Mouse (Mus musculus): Measurements from ENCODE around the gene Acsl5. TPM values are rescaled to one million over a fixed set of nuclear protein-coding genes. Genes with fewer than 3 reads are reported as not detected.

Acsl5 gene
- polyA plus RNA-seq, 1 experiment = not detected

GRCm38 (mm10) chr19:55319521-55319920 is 67.8 kb downstream of the Acsl5 start:
- H3K4me3 ChIP-seq (ENCODE audit: insufficient read depth, low read depth, low read length) = no peak overlapping the region
- TF ChIP-seq POLR2A (IDR thresholded peaks at IDR 0.05; ENCODE audit: insufficient read depth, low read depth, low read length) (no peak), CTCF (IDR thresholded peaks at IDR 0.05; ENCODE audit: insufficient read depth, low read depth, low read length) (no peak)
- no peak overlapping the region for H3K27ac ChIP-seq (ENCODE audit: insufficient read depth, low read depth, low read length)
- H3K4me1 ChIP-seq (ENCODE audit: control insufficient read depth, insufficient read depth, low read length) = peaks cover 2% of the 10 kb centered on the region; the same call in 1 of the 2 replicates
- WGBS = 27% methylated on average over 5 of the region's 5 CpGs

- H3K27ac ChIP-seq (ENCODE audit: insufficient read depth, low read depth, low read length) = no peak overlapping the region
- no peak for TF ChIP-seq CTCF (IDR thresholded peaks at IDR 0.05; ENCODE audit: insufficient read depth, low read depth, low read length)
- no peak for TF ChIP-seq POLR2A (IDR thresholded peaks at IDR 0.05; ENCODE audit: insufficient read depth, low read depth, low read length)
- WGBS = 94% methylated on average over 8 of the region's 8 CpGs
- no peak overlapping the region for H3K4me3 ChIP-seq (ENCODE audit: insufficient read depth, low read depth, low read length)
- peaks cover 2% of the 10 kb centered on the region; the same call in 1 of the 2 replicates for H3K4me1 ChIP-seq (ENCODE audit: control insufficient read depth, insufficient read depth, low read length)
Observed at GRCm38 (mm10) chr19:55322604-55323003, 70.9 kb downstream of the Acsl5 start.

- TF ChIP-seq CTCF (IDR thresholded peaks at IDR 0.05; ENCODE audit: insufficient read depth, low read depth, low read length) (no peak), POLR2A (IDR thresholded peaks at IDR 0.05; ENCODE audit: insufficient read depth, low read depth, low read length) (no peak)
- no peak overlapping the region for H3K4me3 ChIP-seq (ENCODE audit: insufficient read depth, low read depth, low read length)
- H3K4me1 ChIP-seq (ENCODE audit: control insufficient read depth, insufficient read depth, low read length) = no peaks in the 10 kb centered on the region
- WGBS = 86% methylated on average over 4 of the region's 4 CpGs
- H3K27ac ChIP-seq (ENCODE audit: insufficient read depth, low read depth, low read length) = no peak overlapping the region
Observed at GRCm38 (mm10) chr19:55327510-55327909, 75.8 kb downstream of the Acsl5 start.

GRCm38 (mm10) chr19:55331776-55332175 is 80.0 kb downstream of the Acsl5 start:
- H3K4me1 ChIP-seq (ENCODE audit: control insufficient read depth, insufficient read depth, low read length) = no peaks in the 10 kb centered on the region
- no peak overlapping the region for H3K4me3 ChIP-seq (ENCODE audit: insufficient read depth, low read depth, low read length)
- WGBS = 92% methylated on average over 5 of the region's 5 CpGs
- H3K27ac ChIP-seq (ENCODE audit: insufficient read depth, low read depth, low read length) = no peak overlapping the region
- TF ChIP-seq POLR2A (IDR thresholded peaks at IDR 0.05; ENCODE audit: insufficient read depth, low read depth, low read length) (no peak), CTCF (IDR thresholded peaks at IDR 0.05; ENCODE audit: insufficient read depth, low read depth, low read length) (no peak)

- H3K27ac ChIP-seq (ENCODE audit: insufficient read depth, low read depth, low read length) = no peak overlapping the region
- no peaks in the 10 kb centered on the region for H3K4me1 ChIP-seq (ENCODE audit: control insufficient read depth, insufficient read depth, low read length)
- 93% methylated on average over 8 of the region's 8 CpGs for WGBS
- TF ChIP-seq CTCF (IDR thresholded peaks at IDR 0.05; ENCODE audit: insufficient read depth, low read depth, low read length) = no peak
- TF ChIP-seq POLR2A (IDR thresholded peaks at IDR 0.05; ENCODE audit: insufficient read depth, low read depth, low read length) = no peak
- no peak overlapping the region for H3K4me3 ChIP-seq (ENCODE audit: insufficient read depth, low read depth, low read length)
Observed at GRCm38 (mm10) chr19:55332641-55333268, 81.0 kb downstream of the Acsl5 start.

GRCm38 (mm10) chr19:55335881-55336280 is 84.1 kb downstream of the Acsl5 start:
- no peak for TF ChIP-seq POLR2A (IDR thresholded peaks at IDR 0.05; ENCODE audit: insufficient read depth, low read depth, low read length)
- no peak for TF ChIP-seq CTCF (IDR thresholded peaks at IDR 0.05; ENCODE audit: insufficient read depth, low read depth, low read length)

GRCm38 (mm10) chr19:55336441-55336840 is 84.7 kb downstream of the Acsl5 start:
- Histone ChIP-seq H3K4me1 (ENCODE audit: control insufficient read depth, insufficient read depth, low read length) (no peaks in the 10 kb centered on the region), H3K27ac (ENCODE audit: insufficient read depth, low read depth, low read length) (no peak overlapping the region), H3K4me3 (ENCODE audit: insufficient read depth, low read depth, low read length) (no peak overlapping the region)
- 76% methylated on average over 12 of the region's 12 CpGs for WGBS
- no peak for TF ChIP-seq POLR2A (IDR thresholded peaks at IDR 0.05; ENCODE audit: insufficient read depth, low read depth, low read length)
- no peak for TF ChIP-seq CTCF (IDR thresholded peaks at IDR 0.05; ENCODE audit: insufficient read depth, low read depth, low read length)

More at GRCm38 (mm10) chr19:55335881-55336280, 84.1 kb downstream of the Acsl5 start:
- no peak overlapping the region for H3K4me3 ChIP-seq (ENCODE audit: insufficient read depth, low read depth, low read length)
- no peaks in the 10 kb centered on the region for H3K4me1 ChIP-seq (ENCODE audit: control insufficient read depth, insufficient read depth, low read length)
- WGBS = 94% methylated on average over 1 of the region's 1 CpGs
- no peak overlapping the region for H3K27ac ChIP-seq (ENCODE audit: insufficient read depth, low read depth, low read length)

- Histone ChIP-seq H3K27ac (ENCODE audit: insufficient read depth, low read depth, low read length) (no peak overlapping the region), H3K4me1 (ENCODE audit: control insufficient read depth, insufficient read depth, low read length) (no peaks in the 10 kb centered on the region), H3K4me3 (ENCODE audit: insufficient read depth, low read depth, low read length) (no peak overlapping the region)
- no peak for TF ChIP-seq POLR2A (IDR thresholded peaks at IDR 0.05; ENCODE audit: insufficient read depth, low read depth, low read length)
- no peak for TF ChIP-seq CTCF (IDR thresholded peaks at IDR 0.05; ENCODE audit: insufficient read depth, low read depth, low read length)
- 63% methylated on average over 9 of the region's 9 CpGs for WGBS
Observed at GRCm38 (mm10) chr19:55337066-55337465, 85.3 kb downstream of the Acsl5 start.

- 72% methylated on average over 10 of the region's 10 CpGs for WGBS
- H3K4me3 ChIP-seq (ENCODE audit: insufficient read depth, low read depth, low read length) = no peak overlapping the region
- TF ChIP-seq CTCF (IDR thresholded peaks at IDR 0.05; ENCODE audit: insufficient read depth, low read depth, low read length) = no peak
- TF ChIP-seq POLR2A (IDR thresholded peaks at IDR 0.05; ENCODE audit: insufficient read depth, low read depth, low read length) = no peak
- H3K27ac ChIP-seq (ENCODE audit: insufficient read depth, low read depth, low read length) = no peak overlapping the region
- H3K4me1 ChIP-seq (ENCODE audit: control insufficient read depth, insufficient read depth, low read length) = no peaks in the 10 kb centered on the region
Observed at GRCm38 (mm10) chr19:55337664-55338063, 85.9 kb downstream of the Acsl5 start.
